Mouse (Mus musculus) liver, adult (tissue): ENCODE results near the gene Amotl2.
A peak's percentile ranks its signal among the peaks of the same experiment; 100 is the strongest.

Experiments used
- GATA4 ChIP-seq: IDR thresholded peaks from 2 replicates; pipeline ENCODE4 v1.6.1; 2014; ENCODE audit warnings: mild to moderate bottlenecking, low read length; ENCODE audit not compliant: insufficient replicate concordance

The Amotl2 gene

GRCm38 (mm10) chr9:102749216-102749615 lies 32.7 kb downstream of the Amotl2 start:
- no peak for TF ChIP-seq GATA4

GRCm38 (mm10) chr9:102751632-102752303 lies 35.3 kb downstream of the Amotl2 start:
- no peak for TF ChIP-seq GATA4

GRCm38 (mm10) chr9:102753299-102753698 lies 36.8 kb downstream of the Amotl2 start:
- no peak for TF ChIP-seq GATA4

GRCm38 (mm10) chr9:102755161-102755560 lies 38.7 kb downstream of the Amotl2 start:
- TF ChIP-seq GATA4: no peak

- TF ChIP-seq GATA4: no peak
These were observed 39.3 kb downstream of the Amotl2 start for GRCm38 (mm10) chr9:102755591-102756270.

- no peak for TF ChIP-seq GATA4
These were observed 39.9 kb downstream of the Amotl2 start for GRCm38 (mm10) chr9:102756352-102756751.

- TF ChIP-seq GATA4: no peak
These were observed 42.4 kb downstream of the Amotl2 start for GRCm38 (mm10) chr9:102758851-102759250.

GRCm38 (mm10) chr9:102759581-102760001 lies 43.1 kb downstream of the Amotl2 start:
- peak; percentile 24; the same call in 1 of the 2 replicates for TF ChIP-seq GATA4

GRCm38 (mm10) chr9:102761599-102761998 lies 45.1 kb downstream of the Amotl2 start:
- TF ChIP-seq GATA4: no peak

- TF ChIP-seq GATA4: no peak
These were observed 46.4 kb downstream of the Amotl2 start for GRCm38 (mm10) chr9:102762836-102763235.

GRCm38 (mm10) chr9:102763520-102763919 lies 47.0 kb downstream of the Amotl2 start:
- no peak for TF ChIP-seq GATA4

- TF ChIP-seq GATA4: no peak
These were observed 50.3 kb downstream of the Amotl2 start for GRCm38 (mm10) chr9:102766741-102767140.

GRCm38 (mm10) chr9:102769257-102769656 lies 52.8 kb downstream of the Amotl2 start:
- no peak for TF ChIP-seq GATA4

- peak; percentile 94; the same call in 1 of the 2 replicates for TF ChIP-seq GATA4
These were observed 53.7 kb downstream of the Amotl2 start for GRCm38 (mm10) chr9:102770190-102770589.

- no peak for TF ChIP-seq GATA4
These were observed 54.9 kb downstream of the Amotl2 start for GRCm38 (mm10) chr9:102771308-102771895.

- TF ChIP-seq GATA4: no peak; the same call in 1 of the 2 replicates
These were observed 61.4 kb downstream of the Amotl2 start for GRCm38 (mm10) chr9:102777631-102778591.

- peak; percentile 85; the same call in 1 of the 2 replicates for TF ChIP-seq GATA4
These were observed 63.0 kb downstream of the Amotl2 start for GRCm38 (mm10) chr9:102779493-102779892.
